Mouse (Mus musculus) thymus, postnatal 10 days (tissue): ENCODE measurements around the gene Usp7.
"Not testable (repeated sequence)": the region's sequence is repeated elsewhere in the genome, so short reads cannot be mapped to it uniquely, and the experiment has no call there.

Experiments used
- DNase-seq, 2 experiments: peaks; one replicate each; pipeline ENCODE4 v3.0.0; 2021; ENCODE audit warnings: low spot score in 2 of 2

The Usp7 gene

GRCm38 (mm10) chr16:8752334-8752733 is 39.8 kb downstream of the Usp7 start:
- no peak for DNase-seq

GRCm38 (mm10) chr16:8751555-8752235 is 40.4 kb downstream of the Usp7 start:
- DNase-seq, result no peak

GRCm38 (mm10) chr16:8748904-8749303 is 43.2 kb downstream of the Usp7 start:
- no peak for DNase-seq

DNA sequence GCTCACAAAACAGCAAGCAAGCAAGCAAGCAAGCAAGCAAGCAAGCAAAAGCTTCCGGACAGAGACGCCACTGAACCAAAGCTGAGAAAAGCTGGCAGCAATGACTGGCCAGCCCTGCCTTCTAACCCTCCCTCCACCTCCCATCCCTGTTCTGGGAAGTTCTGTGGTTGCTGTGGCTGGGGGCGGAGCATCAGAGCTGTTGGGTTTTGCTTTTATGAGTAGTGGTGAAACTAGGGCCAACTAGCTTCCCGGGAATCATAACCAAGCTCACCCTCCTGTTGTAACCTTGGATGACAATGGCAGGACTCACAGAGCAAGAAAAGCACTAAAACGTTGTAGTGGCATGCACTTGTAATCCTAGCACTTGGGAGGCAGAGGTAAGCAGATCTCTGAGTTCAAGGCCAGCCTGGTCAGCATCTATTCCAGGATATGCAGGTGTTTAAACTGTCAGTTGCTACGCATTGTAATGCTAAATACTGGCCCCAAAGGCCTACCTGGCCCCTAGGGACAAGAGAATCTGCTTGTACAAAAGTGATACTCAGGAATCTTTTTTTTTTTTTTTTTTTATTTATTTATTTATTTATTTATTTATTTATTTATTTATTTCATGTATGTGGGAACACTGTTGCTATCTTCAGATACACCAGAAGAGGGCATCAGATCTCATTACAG is 43.8 kb downstream of the Usp7 start:
- peak in 1 of 2 experiments; percentile 19 for DNase-seq

GRCm38 (mm10) chr16:8747772-8748171 is 44.3 kb downstream of the Usp7 start:
- peak in 1 of 2 experiments; percentile 38 for DNase-seq

GRCm38 (mm10) chr16:8746509-8746908 is 45.6 kb downstream of the Usp7 start:
- peak in 1 of 2 experiments; percentile 24 for DNase-seq

DNA sequence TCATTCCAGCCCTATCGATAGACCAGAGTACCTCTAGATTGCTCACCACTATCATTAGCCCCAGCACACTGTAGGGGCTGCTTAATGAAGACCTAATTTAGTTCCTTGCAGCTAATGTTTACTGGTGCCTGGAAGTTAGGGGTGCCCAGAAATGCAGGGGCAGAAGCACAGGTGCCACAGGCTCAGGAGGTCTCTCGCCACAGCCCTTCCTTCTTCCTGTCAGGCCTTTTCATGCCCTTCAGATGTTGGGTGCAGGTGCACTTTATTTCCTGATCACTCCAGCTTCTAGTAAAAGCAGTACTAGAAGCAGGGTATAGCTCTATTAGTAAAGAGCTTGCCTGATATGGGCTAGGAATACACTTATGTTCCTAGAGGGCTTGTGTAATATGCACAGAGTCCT is 46.4 kb downstream of the Usp7 start:
- DNase-seq, result peak; percentile 73 to 78

- no peak for DNase-seq
Observed at GRCm38 (mm10) chr16:8743989-8744388, 48.1 kb downstream of the Usp7 start.

GRCm38 (mm10) chr16:8741697-8742096 is 50.4 kb downstream of the Usp7 start:
- no peak for DNase-seq

GRCm38 (mm10) chr16:8741110-8741509 is 51.0 kb downstream of the Usp7 start:
- no peak for DNase-seq

GRCm38 (mm10) chr16:8738542-8739514 is 53.3 kb downstream of the Usp7 start:
- DNase-seq, result peak; percentile 87 to 94

DNA sequence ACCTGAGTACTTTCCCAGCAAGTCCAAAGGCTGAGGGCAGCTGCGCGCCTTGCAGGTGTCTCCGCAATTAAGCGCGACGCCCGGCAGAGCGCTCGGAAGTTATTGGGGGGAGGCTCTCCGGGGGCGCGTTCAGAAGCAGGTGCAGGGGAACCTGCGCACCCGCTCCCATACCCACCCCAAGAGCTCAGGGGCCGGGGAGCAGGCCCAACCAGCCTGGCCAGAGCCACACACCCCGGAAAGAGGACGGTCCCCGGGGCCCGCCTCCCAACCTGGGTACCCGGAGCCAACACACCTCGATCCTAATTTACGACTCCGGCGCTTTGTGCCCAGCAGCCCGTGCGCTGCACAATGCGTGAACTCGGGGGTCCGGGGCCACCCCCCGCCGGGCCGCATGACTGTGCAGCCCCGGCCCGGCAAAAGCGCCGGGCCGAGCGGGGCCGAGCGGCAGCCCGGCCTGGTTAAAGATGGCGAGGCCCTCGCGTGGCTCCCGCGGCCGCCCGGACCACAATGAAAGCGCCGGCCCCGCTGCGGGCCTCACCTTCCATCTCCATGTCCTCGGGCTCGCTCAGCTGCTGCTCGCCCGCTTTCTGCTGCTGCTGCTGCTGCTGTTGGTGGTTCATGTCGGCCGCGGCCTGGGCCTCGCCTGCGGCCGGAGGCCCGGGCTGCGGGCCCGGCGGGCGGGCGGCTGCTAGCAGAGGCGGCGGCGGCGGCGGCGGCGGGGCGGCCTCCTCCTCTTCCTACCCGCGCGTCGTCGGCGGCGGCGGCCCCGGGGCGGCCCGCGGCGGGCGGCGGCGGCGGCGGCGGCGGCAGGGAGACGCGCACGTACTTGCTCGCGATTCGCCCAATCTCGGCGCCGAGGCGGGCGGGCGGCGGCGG is 54.2 kb downstream of the Usp7 start:
- peak; percentile 63 to 67 for DNase-seq

- no peak for DNase-seq
Observed at GRCm38 (mm10) chr16:8737341-8737665, 54.8 kb downstream of the Usp7 start.

- DNase-seq, result no peak
Observed at GRCm38 (mm10) chr16:8736757-8737156, 55.4 kb downstream of the Usp7 start.

- no peak for DNase-seq
Observed at GRCm38 (mm10) chr16:8736032-8736431, 56.1 kb downstream of the Usp7 start.

GRCm38 (mm10) chr16:8734693-8735092 is 57.4 kb downstream of the Usp7 start:
- no peak for DNase-seq

GRCm38 (mm10) chr16:8733624-8734023 is 58.5 kb downstream of the Usp7 start:
- DNase-seq, result no peak

DNA sequence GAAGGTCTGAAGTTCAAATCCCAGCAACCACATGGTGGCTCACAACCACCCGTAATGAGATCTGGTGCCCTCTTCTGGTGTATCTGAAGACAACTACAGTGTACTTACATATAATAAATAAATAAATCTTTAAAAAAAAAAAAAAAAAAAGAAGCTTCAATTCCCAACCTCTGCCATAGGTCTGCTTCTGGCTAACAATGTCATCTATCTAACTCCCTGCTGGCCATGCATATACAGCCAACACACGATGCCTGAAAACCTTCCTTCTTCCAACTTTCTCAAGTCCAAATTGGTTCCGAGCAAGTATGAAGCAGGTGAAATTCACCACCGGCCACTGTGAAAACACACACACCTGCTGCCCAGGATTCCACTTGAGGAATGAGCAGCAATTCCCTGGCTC is 59.7 kb downstream of the Usp7 start:
- DNase-seq, result not testable (repeated sequence)

GRCm38 (mm10) chr16:8731630-8732029 is 60.5 kb downstream of the Usp7 start:
- no peak for DNase-seq

DNA sequence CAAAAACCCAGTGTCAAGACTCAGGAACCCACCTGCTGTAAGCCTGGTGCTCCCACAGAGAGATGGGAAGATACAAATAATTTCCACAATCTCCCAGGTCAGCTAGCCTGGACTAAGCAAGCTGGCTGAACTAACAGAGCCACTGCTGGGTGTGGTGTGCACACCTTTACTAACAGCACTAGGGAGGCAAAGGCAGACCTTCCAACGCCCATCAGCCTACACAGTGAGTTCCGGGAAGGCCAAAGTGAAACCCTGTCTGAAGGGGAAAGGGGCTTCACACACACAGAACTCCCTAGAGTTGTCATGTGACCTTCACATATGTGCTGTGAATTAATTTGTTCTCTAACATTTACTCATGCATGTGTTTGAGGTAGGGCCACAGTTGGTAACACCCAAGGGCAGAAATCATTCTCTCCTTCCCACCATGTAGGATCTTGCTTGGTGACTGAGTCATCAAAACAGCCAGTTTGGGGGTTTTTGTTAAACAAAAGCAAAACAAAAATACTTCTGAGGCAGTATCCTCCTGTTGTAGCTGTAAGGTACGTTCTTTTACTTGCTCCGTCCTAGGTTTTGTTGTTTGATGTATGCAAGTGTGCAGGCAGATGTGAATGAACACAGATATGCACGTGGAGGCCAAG is 63.9 kb downstream of the Usp7 start:
- no peak for DNase-seq

- no peak for DNase-seq
Observed at GRCm38 (mm10) chr16:8725807-8726206, 66.3 kb downstream of the Usp7 start.
